Mouse (Mus musculus) urinary bladder, postnatal 25 days (tissue): ENCODE results near the gene Fam185a.

Source experiments
- DNase-seq: peaks from one replicate; pipeline ENCODE4 v3.0.0; 2022; ENCODE audit warnings: low spot score

The Fam185a gene

GRCm38 (mm10) chr5:21424614-21425602 lies at the start of gene Fam185a, which contains the start of gene Ccdc146:
Gene Fam185a (plus strand): TSS chr5:21424958.
Gene Ccdc146 (minus strand): TSS chr5:21424677.
- DNase-seq: peak; percentile 63

- no peak for DNase-seq
Measured at GRCm38 (mm10) chr5:21376935-21377334, 47.8 kb upstream of the Fam185a start.

DNA sequence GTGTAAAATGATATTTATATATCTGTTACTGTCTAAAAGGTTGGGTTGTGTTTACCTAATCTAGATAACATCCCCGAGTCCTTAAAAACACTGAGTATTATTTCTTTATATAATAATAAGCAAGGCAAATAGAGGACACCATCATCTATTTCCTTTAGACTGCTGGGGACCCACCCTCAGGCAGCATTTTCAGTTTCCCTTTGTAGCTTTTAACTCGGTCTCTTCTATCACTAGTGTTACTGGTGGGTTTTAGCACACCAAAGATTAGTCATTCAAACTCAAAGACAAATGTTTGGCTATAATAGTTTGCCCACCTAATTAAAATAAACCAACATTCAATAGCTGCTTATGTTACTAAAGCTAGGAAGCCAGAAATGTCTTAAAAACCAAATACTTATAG lies 46.4 kb upstream of the Fam185a start:
- DNase-seq: no peak

GRCm38 (mm10) chr5:21381986-21382385 lies 42.8 kb upstream of the Fam185a start:
- no peak for DNase-seq

DNA sequence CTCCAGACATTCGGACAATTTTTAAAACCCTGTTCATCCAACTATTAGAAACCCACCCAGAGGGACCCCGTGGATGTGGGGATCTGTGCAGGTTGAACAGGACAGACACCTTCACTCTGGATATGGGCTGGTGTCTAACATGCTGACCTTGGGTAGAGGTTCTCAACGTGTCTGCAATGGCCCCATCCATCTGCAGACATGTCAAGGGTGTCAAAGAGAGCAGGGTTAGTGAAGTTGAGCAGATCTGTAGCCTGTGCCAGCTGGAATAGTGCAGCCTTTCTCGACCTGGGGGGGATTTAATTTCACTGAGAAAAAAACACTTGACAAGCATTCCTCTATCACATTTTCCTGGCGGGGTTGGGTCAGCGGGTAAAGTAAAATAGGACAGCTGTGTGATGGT lies 42.1 kb upstream of the Fam185a start:
- DNase-seq: no peak

DNA sequence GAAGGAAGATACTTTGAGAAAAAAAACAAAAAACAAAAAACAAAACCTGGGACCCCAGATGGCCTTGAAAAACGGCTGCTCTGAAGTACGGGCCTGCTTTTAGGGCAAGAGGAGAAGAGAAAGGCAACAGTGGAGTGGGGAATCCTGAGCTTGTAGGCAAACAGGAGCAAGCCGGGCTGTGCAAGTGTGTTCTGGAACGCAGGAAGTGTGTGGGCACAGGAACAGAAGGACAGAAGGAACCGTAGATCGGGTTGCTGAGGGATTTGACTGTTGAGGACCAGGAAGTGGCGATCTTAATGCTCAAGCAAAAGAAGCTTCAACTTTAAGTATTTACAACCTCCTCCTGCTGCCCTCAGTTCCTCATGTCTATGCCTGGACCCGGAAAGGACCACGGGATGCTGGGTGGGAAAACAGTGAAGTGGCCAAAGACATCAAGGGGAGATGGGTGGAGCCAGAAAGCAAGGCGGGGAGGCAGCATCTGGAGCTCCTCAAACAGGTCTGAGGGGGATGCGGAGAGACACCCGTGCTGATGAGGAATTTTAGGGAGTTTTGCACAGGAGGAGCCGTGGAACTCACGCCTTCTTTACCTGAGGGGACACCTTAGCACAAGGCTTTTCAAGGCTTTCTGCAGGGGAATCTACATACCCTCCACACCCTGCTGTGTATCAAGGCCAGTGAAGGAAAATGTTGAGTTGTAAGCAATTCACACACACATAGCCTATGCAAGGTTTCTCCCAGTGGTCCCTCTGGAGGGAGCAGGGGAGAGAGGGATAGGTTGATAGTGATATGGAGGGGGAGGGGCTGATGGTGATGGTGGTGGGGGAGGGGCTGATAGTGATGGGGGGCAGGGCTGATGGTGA lies 41.1 kb upstream of the Fam185a start:
- DNase-seq: no peak

DNA sequence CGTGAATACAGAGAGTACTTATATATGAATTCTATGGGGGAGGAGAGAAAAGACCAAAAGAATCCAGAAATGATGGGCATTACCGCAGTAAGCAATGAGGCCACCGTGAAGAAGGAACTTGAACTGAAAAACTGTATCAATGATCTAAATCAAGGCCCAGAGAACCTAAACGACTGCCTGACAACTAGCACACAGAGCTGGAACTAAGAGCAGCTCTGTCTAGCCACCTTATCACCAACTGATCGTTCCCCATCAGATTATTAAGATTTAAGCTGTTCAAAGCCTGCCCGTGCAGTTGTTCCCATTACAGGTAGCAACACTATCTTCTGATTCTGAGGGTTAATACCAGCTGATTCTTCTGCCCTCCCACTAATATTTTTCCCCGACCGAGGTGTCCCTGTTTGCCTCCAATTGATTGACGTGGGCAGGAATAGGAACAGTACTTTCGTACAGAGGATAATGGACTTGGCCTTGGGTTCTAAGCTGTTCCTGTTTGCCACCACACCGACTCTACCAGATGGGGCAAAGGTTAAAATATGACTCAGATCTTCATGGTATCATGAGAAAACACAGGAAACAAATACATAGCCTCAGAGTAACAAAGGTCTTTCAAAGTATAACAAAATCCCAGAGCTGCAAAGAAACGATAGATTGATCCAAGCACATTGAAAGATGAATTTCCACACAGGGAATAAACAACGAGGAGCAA lies 40.4 kb upstream of the Fam185a start:
- no peak for DNase-seq

DNA sequence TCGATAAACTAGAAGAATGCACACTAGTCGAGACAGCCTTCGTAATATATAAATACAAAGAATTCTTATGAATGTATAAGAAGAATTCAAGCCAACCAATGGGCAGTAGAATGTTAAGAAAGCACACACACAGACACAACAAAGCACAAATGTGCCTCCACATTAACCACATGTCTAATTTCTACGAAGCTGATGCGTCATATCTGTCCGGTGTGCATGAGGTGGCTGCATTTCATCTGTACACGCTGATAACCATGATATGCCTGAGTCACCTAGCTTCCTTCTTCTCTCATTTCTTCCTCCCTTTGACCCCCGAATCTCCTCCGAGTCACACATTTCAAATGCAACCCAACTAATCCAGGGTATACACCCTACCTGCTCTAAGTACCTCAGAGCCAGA lies 39.8 kb upstream of the Fam185a start:
- no peak for DNase-seq

DNA sequence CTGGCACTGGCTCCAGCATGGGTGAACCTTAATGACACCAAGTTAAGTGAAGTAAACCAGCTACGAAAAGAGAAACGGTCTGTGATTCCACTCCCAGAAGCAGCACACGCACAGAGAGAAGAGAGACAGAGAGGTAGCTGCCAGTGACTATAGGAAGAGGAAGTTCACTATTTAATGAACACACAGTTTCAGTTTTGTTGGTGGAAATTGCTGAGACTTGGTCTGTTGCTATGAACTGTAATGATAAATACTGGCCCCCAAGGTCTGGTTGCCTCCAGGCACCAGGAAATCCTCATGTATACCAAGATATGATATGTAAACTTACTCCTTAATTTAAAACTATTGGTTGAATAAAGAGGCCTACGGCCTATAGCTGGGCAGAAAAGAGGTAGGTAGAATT lies 38.3 kb upstream of the Fam185a start:
- no peak for DNase-seq

- no peak for DNase-seq
Measured at GRCm38 (mm10) chr5:21387340-21387739, 37.4 kb upstream of the Fam185a start.

DNA sequence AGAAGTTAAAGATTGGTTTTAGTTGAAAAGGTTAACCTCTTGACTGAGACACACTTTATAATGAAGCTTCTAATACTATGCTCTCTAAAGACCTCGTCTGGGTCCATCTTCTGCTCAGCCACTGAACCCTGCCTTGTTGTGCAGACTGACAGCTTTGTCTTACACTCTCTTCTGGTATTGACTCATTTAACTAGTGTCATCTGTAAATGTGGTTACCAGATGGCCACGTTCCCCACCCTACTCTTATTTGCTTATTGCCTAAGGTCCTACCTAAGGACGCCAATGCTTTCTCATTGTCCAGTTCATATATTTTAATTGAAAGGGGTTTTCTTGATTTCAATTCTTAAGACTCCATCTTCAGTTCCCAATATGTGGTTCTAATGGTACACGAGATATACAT lies 35.9 kb upstream of the Fam185a start:
- no peak for DNase-seq

GRCm38 (mm10) chr5:21391616-21392384 lies 33.0 kb upstream of the Fam185a start:
- no peak for DNase-seq

GRCm38 (mm10) chr5:21394562-21394961 lies 30.2 kb upstream of the Fam185a start:
- no peak for DNase-seq

DNA sequence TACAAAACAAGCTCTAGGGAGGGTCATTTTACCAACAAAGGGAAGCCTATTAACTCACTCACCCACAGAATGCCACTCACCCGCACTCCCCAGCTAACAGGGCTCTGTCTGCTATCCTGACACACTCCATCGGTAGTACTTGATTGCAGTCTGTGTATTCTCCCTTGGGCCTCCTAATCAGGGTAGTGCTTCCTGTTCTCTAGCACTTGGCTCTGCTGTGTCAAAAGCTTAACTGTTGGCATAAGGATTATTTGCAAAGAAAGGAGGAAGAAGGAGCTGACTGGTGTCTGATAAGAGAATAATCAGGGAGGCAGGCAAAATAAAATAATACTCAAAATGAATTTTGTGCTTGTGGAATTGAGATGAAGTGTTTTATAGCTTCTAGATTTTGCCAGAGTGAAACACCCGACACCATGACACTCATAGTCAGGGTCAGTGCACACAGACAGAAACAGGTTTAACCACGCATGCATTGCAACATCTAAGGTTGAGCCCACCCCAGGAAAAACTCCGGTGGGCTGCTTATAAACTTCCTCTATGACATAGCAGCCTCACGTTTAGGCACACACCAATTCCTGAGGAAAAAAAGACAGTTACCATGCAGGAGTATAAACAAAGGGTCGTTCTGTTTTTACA lies 29.4 kb upstream of the Fam185a start:
- no peak for DNase-seq

- no peak for DNase-seq
Measured at GRCm38 (mm10) chr5:21411261-21411666, 13.5 kb upstream of the Fam185a start.

DNA sequence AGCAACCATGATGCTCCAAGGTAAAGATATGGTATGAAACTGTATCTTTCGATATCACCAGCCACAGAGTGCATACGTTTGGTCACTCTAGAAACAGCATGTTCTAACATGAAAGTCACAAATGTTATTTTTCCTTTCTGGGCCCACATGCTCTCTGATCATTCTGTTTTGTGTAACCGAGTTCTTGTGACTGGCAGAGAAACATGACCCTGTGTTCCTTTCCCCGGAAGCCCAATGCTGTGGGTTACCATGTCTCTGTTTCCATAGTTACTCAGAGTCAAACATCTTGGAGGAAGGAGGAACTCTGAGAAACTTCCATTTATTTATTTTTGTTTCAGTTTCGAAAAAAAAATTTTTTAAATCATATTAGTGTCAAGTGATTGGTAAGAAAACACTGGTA lies 12.7 kb upstream of the Fam185a start:
- DNase-seq: no peak

DNA sequence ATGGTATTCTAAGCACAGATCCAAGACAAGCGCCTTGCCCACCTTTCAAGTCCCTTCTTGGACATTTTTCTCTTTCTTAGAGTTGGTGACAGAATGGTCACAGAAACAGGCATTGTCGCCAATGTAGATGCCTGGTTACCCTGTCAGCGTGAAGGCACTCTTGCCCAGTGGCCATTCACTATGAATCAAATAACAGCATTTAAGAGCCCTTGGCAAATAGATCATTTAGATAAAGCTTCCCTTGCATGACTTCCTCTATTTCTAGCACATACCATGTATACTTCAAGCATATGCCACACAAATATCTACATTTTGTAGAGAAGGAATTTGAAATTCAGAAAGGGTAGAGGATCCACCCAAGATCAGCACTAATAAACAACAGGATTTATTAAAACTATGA lies 11.4 kb upstream of the Fam185a start:
- no peak for DNase-seq

DNA sequence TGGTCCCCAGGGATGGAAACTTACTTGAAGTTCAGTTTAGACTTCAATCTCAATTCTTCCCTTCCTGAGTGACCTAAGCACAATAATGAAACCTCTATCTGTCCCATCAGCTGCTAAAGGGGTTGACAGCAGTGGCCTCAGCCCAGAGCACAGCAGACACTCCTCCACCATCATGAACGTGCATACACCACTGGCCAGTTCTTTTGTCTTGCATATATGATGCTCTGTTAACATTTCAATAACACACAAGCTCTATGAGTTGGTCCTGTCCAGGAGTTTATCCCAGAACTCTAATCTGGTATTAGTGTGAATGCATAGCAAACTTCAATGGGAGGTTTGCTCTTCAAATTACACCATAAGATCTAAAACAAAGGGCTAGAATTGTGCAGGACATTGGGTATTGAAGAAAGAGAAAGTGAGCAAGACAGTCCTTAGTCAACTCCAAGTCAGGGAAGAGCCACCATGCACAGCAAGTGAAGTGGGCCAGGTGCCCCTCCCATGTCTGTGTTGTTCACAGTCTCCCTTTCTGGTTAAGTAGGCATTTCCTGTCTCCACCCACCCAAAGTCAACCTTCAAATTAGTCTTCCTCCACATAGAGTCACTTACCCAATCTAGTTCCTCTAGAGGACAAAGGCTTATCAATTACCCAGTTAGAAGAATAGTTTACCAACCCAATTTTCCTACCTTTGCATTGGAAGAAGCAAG lies 10.5 kb upstream of the Fam185a start:
- no peak for DNase-seq

GRCm38 (mm10) chr5:21418613-21419012 lies 6.1 kb upstream of the Fam185a start:
- no peak for DNase-seq

GRCm38 (mm10) chr5:21420609-21421008 lies 4.1 kb upstream of the Fam185a start:
- no peak for DNase-seq
